Mouse (Mus musculus) left cerebral cortex, postnatal 25 days (tissue): Measurements from ENCODE around the gene Ccdc142. TPM values are rescaled to one million over a fixed set of nuclear protein-coding genes. Genes with fewer than 3 reads are reported as not detected.

ENCODE experiments used
- DNase-seq, 2 experiments: peaks; one replicate each; pipeline ENCODE4 v3.0.0; 2022; ENCODE audit warnings: low spot score in 2 of 2, mixed read lengths in 1 of 2
- intact Hi-C: fragments of 180-260 bp; cut with DNase I; formaldehyde crosslinking; loops from one replicate; pipeline ENCODE4 v1.15.1; 2025
- total RNA-seq, 2 experiments: library from RNA; stranded (reverse); gene quantifications; 2 replicates each; pipeline ENCODE4 v1.2.3; 2021

The Ccdc142 gene
- total RNA-seq, 2 experiments from 2014 or later: 3.2 to 4.1 TPM

DNA sequence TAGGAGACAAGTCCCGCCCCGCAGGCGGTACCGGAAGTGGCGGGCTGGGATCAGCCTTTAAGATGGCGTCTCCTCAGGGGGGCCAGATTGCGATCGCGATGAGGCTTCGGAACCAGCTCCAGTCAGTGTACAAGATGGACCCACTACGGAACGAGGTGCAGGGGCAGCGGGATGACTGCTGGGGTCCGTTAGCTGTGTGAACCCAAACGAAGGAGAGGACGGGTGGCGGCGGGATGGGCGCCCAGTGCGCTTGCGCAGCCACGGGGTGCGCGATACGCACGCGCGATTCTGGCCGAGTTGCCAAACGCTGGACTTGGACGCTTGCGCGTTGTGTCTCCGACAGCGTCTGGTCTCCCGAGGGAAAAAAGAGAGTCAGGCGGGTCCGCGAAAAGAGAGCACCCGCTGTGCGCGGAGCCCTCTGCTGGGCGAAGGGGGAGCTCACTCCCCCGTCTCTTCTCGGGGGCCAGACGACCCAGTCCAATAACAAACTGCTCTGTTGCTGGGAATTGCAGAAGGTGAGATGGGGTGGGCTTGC lies 23.0 kb upstream of the Ccdc142 start:
- intact Hi-C loops: loop anchor here (1.0 to 10.0 kb wide), 4 partner anchors 23 to 636 kb away; partner anchors contain the start of genes Aup1, Ccdc142, Gm42688 and Vax2

DNA sequence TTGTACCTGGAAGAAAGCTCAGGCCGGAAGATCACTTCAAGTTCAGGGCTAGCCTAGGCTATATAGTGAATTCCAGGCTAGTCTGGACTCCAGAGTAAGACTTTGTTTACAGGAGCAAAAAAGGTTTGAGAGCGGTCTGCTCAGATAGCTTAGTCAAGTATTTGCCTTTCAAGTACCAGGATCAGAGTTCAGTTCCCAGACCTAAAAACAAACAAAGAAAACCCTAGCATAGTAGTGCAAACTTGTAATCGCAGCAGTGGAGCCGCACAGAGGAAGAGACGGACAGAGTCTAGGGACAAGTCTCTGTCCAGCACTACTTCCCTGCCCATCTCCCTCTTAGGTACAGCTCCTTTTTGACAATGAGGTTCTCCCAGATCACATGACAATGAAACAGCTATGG lies 21.2 kb upstream of the Ccdc142 start:
- intact Hi-C loops: no loop called here
- no peak for DNase-seq

More for the DNA sequence above, 23.0 kb upstream of the Ccdc142 start:
- peak; percentile 99 for DNase-seq

DNA sequence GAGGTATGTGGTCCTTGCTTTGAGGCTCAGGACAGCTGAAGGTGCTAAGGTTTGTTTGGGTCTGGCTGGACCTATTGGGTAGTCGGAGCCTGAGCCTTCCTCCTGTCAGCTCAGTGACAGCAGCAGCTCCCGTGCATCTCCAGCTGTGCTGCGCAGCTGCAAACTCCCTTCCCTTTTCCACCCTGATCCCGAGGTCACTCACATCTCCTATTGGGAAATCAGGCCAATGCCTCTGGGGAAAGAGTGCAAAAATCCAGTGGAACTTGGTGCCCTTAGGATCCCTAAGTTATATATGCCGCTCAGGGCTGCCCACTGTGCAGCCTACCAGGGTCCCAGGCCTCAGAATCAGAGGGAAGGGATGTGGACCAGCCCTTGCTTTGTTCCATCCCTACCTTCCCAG lies 17.9 kb upstream of the Ccdc142 start:
- intact Hi-C loops: no loop called here
- DNase-seq: no peak

DNA sequence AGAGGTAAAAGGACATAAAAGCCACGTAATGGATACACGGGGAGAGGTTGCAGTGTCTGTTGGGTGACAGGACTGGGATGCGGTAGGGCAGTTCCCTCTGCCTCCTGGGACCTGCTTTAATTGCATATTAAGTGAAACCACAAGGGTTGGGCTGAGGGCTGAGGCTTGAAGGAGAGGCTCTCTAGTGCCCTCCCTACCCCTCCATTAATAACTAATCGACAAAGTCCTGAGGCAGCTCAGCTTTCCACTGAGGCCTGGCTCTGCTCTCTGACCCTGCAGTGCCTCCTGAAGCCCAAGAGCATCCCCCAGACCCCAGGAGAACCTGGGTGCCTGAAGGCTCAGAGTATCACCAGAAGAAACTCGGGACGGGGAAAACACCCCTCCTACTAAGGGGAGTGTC lies 16.9 kb upstream of the Ccdc142 start:
- intact Hi-C loops: no loop called here
- no peak for DNase-seq

DNA sequence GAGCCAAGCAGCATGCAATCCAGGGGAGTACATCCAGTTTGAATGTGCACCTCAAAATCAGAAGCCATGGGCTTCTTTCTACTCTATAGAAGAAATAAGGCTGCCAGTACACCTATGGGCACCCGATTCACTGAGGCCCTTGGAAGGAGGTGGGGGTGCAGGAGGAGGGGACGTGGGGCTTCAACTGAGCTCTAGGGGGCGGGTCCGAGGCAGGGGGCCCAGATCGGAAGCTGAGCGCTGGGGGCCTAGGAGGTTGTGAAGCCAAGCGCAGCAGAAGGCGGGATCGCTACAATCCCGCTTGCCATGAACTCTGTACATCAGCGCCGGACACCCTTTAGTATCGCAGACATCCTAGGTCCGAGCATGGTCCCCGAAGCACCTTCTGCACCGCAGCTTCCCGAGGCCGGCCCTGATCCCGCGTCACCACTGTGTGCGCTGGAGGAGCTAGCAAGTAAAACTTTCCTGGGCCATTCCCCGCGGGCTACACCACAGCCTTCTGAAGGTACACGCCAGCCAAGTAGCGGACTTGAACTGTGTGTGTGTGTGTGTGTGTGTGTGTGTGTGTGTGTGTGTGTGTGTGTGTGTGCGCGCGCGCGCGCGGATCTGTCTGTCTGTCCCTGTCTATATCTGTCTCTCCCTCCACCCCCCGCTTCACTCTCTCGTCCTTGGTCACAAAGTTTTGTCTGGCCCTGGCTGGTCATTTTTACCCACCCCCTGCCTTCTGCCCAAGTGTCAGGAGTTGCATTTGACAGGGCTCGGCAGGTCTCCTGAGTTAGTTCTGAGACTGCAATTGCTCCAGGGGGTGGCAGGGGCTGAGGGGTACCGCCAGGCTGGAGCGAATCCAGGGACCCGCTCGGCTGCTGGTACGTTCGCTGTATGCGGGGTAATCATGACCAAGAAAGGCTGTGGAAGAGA lies 15.0 kb upstream of the Ccdc142 start, which contains the start of gene Lbx2:
Gene Lbx2, plus strand, starts transcription at position 247 of the 915 bp plus-strand sequence.
- no peak for DNase-seq
- intact Hi-C loops: no loop called here

DNA sequence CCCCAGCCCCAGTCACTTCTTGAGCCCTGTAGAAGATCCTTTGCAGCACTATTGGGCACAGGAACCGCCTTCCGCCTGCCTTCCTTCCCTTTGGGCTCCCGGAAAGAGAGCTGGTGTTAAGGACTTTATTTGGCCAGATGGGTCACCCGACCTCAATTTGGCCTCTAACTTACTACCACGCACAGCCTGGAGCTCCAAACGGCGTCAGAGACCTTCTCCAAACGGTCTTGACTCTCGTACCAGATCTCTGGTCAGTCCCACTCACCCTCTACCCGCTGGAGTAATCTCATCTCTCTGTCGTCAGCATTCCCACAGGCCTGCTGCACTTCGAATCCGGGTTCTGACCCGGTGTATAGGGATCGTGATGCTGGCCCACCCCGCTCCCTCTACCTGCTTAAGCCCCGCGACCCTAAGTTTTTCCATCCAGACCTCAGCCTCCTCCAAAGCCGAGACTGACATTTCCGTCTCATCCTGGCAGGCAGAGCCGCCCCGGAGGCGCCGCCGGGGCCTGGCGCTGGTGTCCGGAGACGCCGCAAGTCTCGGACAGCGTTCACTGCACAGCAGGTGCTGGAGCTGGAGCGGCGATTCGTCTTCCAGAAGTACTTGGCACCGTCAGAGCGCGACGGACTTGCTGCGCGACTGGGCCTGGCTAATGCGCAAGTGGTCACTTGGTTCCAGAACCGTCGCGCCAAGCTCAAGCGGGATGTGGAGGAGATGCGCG lies 14.0 kb upstream of the Ccdc142 start:
- intact Hi-C loops: no loop called here
- no peak for DNase-seq

DNA sequence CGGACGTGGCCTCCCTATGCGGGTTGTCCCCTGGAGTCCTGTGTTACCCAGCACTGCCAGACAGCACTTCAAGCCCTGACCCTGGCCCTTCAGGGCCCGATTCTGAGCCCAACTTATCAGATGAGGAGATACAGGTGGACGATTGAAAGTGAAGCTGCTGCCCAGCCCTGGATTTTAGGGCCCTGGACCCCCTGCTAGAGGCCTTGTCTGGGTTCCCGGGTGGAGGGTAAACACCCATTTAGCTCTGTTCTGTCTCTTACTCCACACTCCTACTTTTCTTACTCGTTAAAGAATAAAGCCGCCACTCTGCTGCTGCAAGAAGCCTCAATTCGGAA lies 13.5 kb upstream of the Ccdc142 start:
- intact Hi-C loops: no loop called here
- DNase-seq: no peak

DNA sequence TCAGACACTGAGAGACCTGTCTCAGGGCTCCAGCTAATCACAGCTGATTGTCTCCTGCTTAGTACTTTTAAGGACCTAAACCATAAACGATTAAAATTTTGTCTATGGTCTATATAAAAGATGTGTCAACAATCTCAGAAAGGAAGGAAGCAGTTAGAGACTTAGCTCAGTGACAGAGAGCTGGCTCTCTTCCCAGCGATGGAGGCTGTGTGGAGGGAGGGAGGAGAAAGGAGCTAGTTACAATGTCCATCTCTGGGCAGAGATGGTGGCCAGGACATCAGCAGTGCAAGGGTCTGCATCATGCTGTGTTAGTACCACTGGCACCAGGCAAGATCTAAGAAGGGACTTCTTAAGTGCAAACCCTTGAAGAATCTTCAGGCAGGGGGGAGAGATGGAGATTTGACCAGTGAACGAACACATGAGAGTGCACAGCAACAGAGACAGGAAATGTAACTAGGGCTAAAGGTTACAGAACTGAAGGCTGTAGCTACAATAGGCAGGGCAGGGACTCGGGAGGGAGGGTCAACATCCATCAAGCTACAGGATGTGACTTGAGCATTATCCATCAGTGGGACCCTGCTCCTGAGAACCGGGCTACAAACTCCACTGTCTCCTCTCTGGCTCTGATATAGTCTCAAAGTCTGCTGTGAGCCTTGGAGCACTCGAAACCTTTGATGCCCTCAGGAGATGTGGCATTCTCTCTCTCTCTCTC lies 8.8 kb upstream of the Ccdc142 start:
- intact Hi-C loops: no loop called here
- no peak for DNase-seq

DNA sequence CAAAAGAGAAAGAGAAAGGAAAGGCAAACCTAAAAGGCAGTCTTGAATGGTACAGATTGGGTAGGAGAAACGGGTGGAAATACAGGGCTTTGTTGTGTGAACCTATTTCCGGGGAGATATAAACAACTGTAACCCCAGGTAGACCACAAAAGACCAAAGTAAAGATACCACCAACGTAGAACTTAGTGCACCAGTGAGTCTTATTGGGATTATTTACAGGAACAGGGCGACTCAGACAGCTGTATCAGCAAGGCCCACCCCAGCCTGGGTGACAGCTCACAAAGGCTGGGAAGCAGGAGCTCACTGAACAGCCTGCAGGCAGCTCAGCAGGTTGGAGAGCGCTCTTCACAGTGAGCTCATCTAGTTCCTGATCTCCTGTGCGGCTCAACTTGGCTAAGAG lies 5.4 kb upstream of the Ccdc142 start:
- intact Hi-C loops: no loop called here
- DNase-seq: no peak

DNA sequence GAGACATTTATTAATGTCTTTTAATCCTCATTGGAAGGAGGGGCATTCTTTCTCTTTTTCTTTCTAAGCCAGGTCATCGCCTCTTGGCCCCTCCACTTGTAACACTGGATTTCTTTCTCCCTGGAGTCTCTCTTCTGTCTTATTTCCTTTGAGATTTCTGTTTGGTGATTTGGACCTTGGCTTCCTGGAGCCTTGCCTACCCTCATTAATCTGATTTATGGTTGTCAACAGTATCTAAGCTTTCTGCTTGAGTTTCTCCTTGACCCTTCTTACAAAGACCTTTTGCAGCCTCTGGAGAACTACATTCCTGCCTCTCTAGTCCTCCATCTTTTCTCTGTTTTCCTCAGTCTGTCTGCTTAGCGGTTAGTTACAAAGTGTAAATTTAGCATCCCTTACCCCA lies 3.0 kb upstream of the Ccdc142 start:
- no peak for DNase-seq
- intact Hi-C loops: no loop called here

DNA sequence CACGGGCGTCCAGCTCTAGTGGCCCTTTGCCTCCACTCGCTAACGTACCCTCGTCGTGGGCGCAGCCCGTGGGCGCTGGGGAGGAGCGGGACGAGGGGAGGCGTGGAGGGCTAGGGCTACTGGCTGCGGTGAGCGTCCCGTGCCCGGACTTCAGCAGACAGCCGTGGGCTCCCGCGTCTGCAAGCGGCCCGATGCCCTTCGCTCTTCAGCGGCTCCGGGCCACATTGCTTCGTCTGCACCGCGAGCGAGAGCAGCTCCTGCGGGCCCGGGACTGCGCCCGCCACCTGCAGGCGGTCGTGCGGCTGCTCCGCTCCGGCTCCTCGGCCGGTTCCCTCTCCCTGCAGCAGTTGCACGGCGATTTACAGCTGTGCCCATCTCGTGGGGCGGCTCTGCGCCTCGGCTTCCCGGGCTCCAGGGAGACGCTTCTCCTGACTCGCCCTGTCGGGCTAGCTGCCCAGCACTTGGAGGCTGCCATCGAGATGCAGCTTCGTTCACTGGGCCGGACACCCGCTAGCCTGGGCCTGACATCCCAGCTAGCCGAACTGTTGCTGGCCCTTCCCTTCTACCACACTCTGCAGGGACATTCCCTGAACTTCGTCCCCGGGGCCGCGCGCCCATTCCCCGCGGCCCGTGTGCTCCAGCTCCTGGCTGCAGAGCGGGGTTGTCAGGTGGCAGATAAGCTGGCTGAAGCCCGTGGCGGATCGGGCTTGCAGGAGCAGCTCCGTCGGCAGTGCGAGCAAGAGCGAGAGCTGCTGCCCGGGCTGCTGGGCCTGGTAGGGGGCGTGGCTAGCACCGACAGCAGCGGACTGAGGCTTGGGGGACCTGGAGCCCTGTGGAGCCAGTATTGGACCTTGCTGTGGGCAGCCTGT lies 521 bp downstream of the Ccdc142 start:
- DNase-seq: peak; percentile 60 to 71
- intact Hi-C loops: loop anchor here (1.0 to 10.0 kb wide), 4 partner anchors 24 to 187 kb away; partner anchors contain the start of gene Aup1

DNA sequence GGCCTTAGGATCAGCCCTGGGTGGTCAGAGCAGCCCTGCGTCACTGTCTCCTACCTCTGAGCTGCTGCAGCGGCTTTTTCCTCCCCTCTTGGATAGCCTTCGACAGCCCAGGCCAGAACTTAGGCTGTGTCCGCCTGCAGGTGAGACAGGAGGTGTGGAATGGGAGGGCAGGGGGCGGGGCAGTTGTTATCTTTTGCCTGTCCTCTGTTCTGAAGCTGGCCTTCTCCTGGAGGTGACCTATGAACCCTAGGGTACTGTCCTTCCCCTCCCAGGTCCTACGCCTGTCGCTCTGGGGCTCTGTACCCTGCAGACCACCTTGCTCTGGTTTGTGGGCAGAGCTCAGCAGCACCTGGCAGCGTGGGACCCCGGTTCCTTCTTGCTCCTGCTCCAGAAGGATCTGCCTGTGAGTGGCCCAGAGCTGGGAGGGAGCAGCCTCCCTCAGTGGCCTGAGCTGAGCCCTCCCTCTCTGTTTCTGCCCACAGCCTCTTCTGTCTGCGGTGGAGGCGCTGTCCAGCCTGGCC lies 1.8 kb downstream of the Ccdc142 start:
- intact Hi-C loops: loop anchor here (10.0 kb wide), 1 partner anchor 188 kb away; no protein-coding TSS in a partner anchor
- DNase-seq: no peak

DNA sequence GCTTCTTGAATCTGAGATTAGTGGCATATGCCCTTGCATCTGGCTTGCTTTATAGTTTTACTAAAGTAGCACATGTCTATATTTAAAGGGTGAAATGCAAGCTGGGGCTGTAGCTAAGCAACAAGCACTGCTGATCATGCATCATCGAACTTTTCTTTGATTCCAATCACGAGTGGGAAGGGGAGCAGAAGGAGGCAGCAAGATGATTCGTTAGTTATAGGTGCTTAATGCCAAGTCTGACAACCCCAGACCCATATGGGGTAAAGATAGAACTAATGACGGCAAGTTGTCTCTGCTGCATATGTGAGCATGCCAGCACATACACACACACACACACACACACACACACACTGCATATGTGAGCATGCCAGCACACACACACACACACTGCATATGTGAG lies 2.8 kb downstream of the Ccdc142 start:
- DNase-seq: peak; percentile 27 to 75
- intact Hi-C loops: loop anchor here (10.0 kb wide), 1 partner anchor 189 kb away; no protein-coding TSS in a partner anchor

DNA sequence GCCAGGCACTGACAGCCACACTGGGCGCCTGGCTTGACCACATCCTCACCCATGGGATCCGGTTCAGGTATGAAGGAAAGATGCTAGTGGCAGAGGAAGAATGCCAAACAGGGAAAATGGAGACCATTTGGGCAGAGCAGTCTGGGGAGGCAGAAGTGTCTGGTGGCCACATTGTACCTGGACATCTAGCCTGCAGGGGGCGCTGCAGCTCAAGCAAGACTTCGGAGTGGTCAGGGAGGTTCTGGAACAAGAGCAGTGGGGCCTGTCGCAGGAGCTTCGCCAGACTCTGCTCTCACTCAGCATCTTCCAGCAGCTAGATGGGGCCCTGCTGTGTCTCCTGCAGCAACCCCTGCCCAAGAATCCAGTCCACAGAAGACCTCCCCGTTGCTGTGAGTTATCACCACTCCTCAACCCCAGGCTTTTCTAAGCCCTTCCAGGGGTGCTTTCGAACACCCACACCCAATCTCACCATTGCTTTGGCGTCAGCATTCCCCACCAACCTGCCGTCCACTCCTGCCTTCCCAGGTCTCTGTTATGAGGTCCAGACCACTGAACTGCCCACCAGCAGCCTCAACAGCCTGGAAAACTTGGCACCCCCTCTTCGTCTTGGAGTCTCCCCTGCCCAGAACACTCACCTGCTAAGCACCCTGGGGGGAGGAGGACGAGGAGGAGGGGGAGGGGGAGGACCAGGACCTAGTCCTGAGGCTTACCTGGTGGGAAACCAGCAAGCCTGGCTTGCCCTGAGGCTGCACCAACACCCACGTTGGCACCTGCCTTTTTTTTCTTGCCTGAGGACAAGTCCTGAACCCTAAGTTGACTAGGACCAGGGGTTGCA lies 6.4 kb downstream of the Ccdc142 start:
- peak; percentile 42 to 67 for DNase-seq
- intact Hi-C loops: loop anchor here (10.0 kb wide), 1 partner anchor 193 kb away; no protein-coding TSS in a partner anchor

DNA sequence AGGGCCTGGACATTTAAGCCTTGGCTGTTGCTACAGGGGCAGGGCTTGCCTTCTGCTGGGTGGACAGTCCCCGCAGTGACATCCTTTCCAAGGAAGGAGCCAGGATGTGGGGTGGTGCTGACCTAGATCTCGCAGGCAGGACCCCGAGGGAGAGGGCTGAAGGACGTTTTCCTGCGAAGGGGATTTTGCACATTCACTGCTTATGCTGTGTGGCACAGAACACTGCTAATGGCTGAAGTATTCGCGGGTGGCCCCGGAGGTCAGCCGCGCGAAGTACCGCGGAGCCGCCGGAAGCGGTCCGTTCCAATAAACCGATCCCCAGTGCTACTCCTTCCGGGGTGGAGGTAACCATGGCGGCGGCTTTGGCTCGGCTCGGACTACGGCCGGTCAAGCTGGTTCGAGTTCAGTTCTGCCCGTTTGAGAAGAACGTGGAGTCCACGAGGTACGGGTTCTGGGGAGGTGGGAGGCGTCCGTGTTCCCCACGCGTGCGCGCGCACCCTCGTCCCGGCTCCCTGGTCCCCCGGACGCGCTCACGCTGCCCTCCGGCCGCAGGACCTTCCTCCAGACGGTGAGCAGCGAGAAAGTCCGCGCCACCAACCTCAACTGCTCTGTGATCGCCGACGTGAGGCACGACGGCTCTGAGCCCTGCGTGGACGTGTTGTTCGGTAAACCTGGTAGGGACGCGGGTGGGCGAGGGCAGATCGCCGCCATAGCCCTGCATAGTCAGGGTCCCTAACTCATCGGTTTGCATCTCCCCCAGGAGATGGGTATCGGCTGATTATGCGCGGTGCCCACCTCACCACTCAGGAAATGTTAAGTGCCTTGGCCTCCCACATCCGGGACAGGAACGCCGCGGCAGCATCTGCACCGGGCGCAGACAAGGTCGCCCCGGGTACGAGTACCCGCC lies 7.6 kb downstream of the Ccdc142 start, which contains the start of gene Mrpl53:
Gene Mrpl53, plus strand, starts transcription at position 279 of the 907 bp plus-strand sequence.
- intact Hi-C loops: loop anchor here (10.0 kb wide), 1 partner anchor 194 kb away; no protein-coding TSS in a partner anchor

DNA sequence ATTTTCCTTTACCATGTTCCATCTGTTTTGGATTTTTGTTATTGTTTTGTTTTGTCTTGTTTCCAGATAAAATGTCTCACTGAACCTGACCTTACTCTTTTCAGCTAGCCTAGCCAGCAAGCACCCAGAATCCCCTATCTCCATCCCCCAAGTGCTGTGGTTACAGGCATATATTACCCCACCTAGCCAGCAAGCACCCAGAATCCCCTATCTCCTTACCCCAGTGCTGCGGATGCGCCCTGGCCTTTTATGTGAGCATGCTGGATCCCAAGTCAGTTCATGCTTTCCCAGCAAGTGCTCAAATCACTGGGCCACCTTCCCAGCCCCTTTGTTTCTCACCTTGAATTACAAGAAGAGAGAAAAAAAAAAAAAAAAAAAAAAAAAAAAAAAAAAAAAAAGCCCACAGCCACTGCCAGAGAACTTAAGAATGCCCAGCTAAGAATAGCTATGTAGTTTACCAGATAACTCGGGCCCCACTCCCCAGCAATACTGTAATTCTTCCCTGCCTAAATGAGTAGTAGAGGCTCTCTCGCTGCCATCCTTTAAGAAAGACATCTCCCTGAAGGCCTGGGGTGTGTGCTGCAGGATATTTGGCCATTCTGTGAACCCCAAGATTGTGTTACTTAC lies 10.2 kb downstream of the Ccdc142 start:
- DNase-seq: no peak
- intact Hi-C loops: no loop called here

More for the DNA sequence above, 7.6 kb downstream of the Ccdc142 start, which contains the start of gene Mrpl53:
- DNase-seq: peak; percentile 80 to 81
